Mouse (Mus musculus) CH12.LX (cell line): ENCODE measurements at regions not wholly inside any gene's neighbourhood (a gene's known extent, or its start where the extent isn't known, plus 50 kb on each side); places are given as distances from the start of the nearest gene placed in this dataset.

ENCODE experiments used
- DNase-seq: peaks from one replicate; pipeline ENCODE4 v3.0.0-alpha.2; 2013; ENCODE audit errors: extremely low read depth
- H3K27ac ChIP-seq: 2 replicates; pipeline ENCODE4 v1.5.1; 2012; ENCODE audit warnings: low read depth, mild to moderate bottlenecking, control low read depth, moderate library complexity; ENCODE audit not compliant: insufficient read depth
- H3K27me3 ChIP-seq: replicated peaks from 2 replicates; pipeline ENCODE3; 2012; ENCODE audit warnings: inconsistent platforms
- H3K36me3 ChIP-seq, 2 experiments: replicated peaks in 1 of 2; 2 replicates each; pipeline versions ENCODE3 to v1.6.1; 2012; ENCODE audit warnings: inconsistent platforms in 1 of 2, low read length in 1 of 2, mild to moderate bottlenecking in 1 of 2, mixed read lengths in 1 of 2, moderate library complexity in 1 of 2; ENCODE audit not compliant: control insufficient read depth in 1 of 2, insufficient read depth in 1 of 2
- H3K4me1 ChIP-seq, 2 experiments: 2 replicates each; pipeline ENCODE4 v1.6.1; 2012; ENCODE audit warnings: inconsistent platforms in 1 of 2, moderate library complexity in 1 of 2; ENCODE audit not compliant: insufficient read depth in 2 of 2, control insufficient read depth in 1 of 2
- H3K4me2 ChIP-seq: 2 replicates; pipeline ENCODE4 v1.6.1; 2012; ENCODE audit warnings: low read depth, mild to moderate bottlenecking, control low read depth; ENCODE audit not compliant: poor library complexity, insufficient read depth, severe bottlenecking
- H3K4me3 ChIP-seq, 3 experiments: fragments of 150-350 bp in 1 of 3; sonication (generic) in 1 of 3; replicated peaks in 1 of 3; 2 replicates each; pipeline versions ENCODE3 to v1.5.1; 2011 to 2012; ENCODE audit warnings: low read depth in 2 of 3, low read length in 2 of 3, mild to moderate bottlenecking in 2 of 3, moderate library complexity in 2 of 3, control low read depth in 1 of 3, improper control_type of control experiment in 1 of 3, inconsistent platforms in 1 of 3, mixed read lengths in 1 of 3; ENCODE audit not compliant: poor library complexity in 1 of 3
- H3K79me2 ChIP-seq: replicated peaks from 2 replicates; pipeline ENCODE4 v1.6.1; 2012; ENCODE audit warnings: mild to moderate bottlenecking, moderate library complexity; ENCODE audit not compliant: control insufficient read depth, poor library complexity, insufficient read depth, severe bottlenecking; ENCODE audit errors: extremely low read depth
- H3K9ac ChIP-seq: 2 replicates; pipeline ENCODE4 v1.6.1; 2012; ENCODE audit warnings: low read depth, mild to moderate bottlenecking, control low read depth, moderate library complexity; ENCODE audit not compliant: insufficient read depth
- H3K9me3 ChIP-seq: replicated peaks from 2 replicates; pipeline ENCODE3; 2012; ENCODE audit warnings: low read length, inconsistent platforms, mixed read lengths
- BHLHE40 ChIP-seq: IDR thresholded peaks from 2 replicates; pipeline ENCODE4 v1.6.1; 2011; ENCODE audit warnings: mild to moderate bottlenecking, low read depth, low read length, improper control_type of control experiment
- CTCF ChIP-seq, 2 experiments: IDR thresholded peaks in 1 of 2; conservative IDR thresholded peaks in 1 of 2; 2 replicates each; pipeline ENCODE4 v1.5.1; 2011 to 2012; ENCODE audit warnings: low read depth in 2 of 2, low read length in 2 of 2, improper control_type of control experiment in 1 of 2, inconsistent platforms in 1 of 2, mild to moderate bottlenecking in 1 of 2, moderate library complexity in 1 of 2
- EP300 ChIP-seq: IDR thresholded peaks from 2 replicates; pipeline ENCODE4 v1.6.1; 2011; ENCODE audit warnings: low read length, improper control_type of control experiment
- ETS1 ChIP-seq: conservative IDR thresholded peaks from 2 replicates; pipeline ENCODE4 v1.6.1; 2012; ENCODE audit warnings: low read depth, mild to moderate bottlenecking, inconsistent platforms, low read length, improper control_type of control experiment, moderate library complexity
- GABPA ChIP-seq: IDR thresholded peaks from 2 replicates; pipeline ENCODE4 v1.6.1; 2012; ENCODE audit warnings: low read depth, low read length, improper control_type of control experiment, inconsistent platforms; ENCODE audit not compliant: insufficient replicate concordance
- HCFC1 ChIP-seq: IDR thresholded peaks from 2 replicates; pipeline ENCODE4 v1.6.1; 2012; ENCODE audit warnings: low read depth, mild to moderate bottlenecking, inconsistent platforms, low read length, improper control_type of control experiment
- IRF4 ChIP-seq: IDR thresholded peaks from 2 replicates; pipeline ENCODE4 v1.6.1; 2014; ENCODE audit warnings: low read depth, mild to moderate bottlenecking, inconsistent platforms, low read length, improper control_type of control experiment
- KAT2A ChIP-seq: IDR thresholded peaks from 2 replicates; pipeline ENCODE4 v1.6.1; 2012; ENCODE audit warnings: low read length, improper control_type of control experiment, inconsistent platforms; ENCODE audit not compliant: insufficient replicate concordance
- MAX ChIP-seq: IDR thresholded peaks from 2 replicates; pipeline ENCODE4 v1.6.1; 2011; ENCODE audit warnings: low read length, improper control_type of control experiment
- MEF2A ChIP-seq: IDR thresholded peaks from 2 replicates; pipeline ENCODE4 v1.6.1; 2014; ENCODE audit warnings: low read depth, mild to moderate bottlenecking, inconsistent platforms, low read length, improper control_type of control experiment, borderline replicate concordance
- PAX5 ChIP-seq: IDR thresholded peaks from 2 replicates; pipeline ENCODE4 v1.6.1; 2012; ENCODE audit warnings: low read length, inconsistent platforms, mixed read lengths
- POLR2AphosphoS2 ChIP-seq: IDR thresholded peaks from 2 replicates; pipeline ENCODE4 v1.6.1; 2011; ENCODE audit warnings: low read depth, low read length, improper control_type of control experiment
- RCOR1 ChIP-seq: conservative IDR thresholded peaks from 2 replicates; pipeline ENCODE4 v1.6.1; 2012; ENCODE audit warnings: low read depth, mild to moderate bottlenecking, inconsistent platforms, low read length, improper control_type of control experiment
- SIN3A ChIP-seq: IDR thresholded peaks from 2 replicates; pipeline ENCODE4 v1.6.1; 2012; ENCODE audit warnings: low read length, improper control_type of control experiment, inconsistent platforms
- TBP ChIP-seq: conservative IDR thresholded peaks from 2 replicates; pipeline ENCODE4 v1.6.1; 2011; ENCODE audit warnings: low read depth, low read length, improper control_type of control experiment
- USF2 ChIP-seq: conservative IDR thresholded peaks from 2 replicates; pipeline ENCODE4 v1.6.1; 2011; ENCODE audit warnings: low read depth, low read length, improper control_type of control experiment
- ZC3H11A ChIP-seq: IDR thresholded peaks from 2 replicates; pipeline ENCODE4 v1.6.1; 2012; ENCODE audit warnings: low read depth, mild to moderate bottlenecking, inconsistent platforms, low read length, improper control_type of control experiment
- ZKSCAN1 ChIP-seq: IDR thresholded peaks from 2 replicates; pipeline ENCODE4 v1.6.1; 2012; ENCODE audit warnings: low read depth, inconsistent platforms, low read length, improper control_type of control experiment, borderline replicate concordance
- ZNF384 ChIP-seq: IDR thresholded peaks from 2 replicates; pipeline ENCODE4 v1.6.1; 2012; ENCODE audit warnings: low read depth, low read length, improper control_type of control experiment, inconsistent platforms
- dilution Hi-C: fragments of 300-500 bp; cut with MboI; formaldehyde crosslinking; loops from 2 replicates; pipeline ENCODE4 v1.14.3; 2020; ENCODE audit warnings: low sequenced_read_pairs; ENCODE audit not compliant: extremely low pct_unique_long_range_greater_than_20kb, extremely low pct_ligation_motif_present
- in situ Hi-C: fragments of 300-500 bp; cut with MboI; formaldehyde crosslinking; loops from 3 replicates; pipeline ENCODE4 v1.14.3; 2019; ENCODE audit warnings: low sequenced_read_pairs, low pct_ligation_motif_present, low pct_unique_long_range_greater_than_20kb, mixed read lengths

DNA sequence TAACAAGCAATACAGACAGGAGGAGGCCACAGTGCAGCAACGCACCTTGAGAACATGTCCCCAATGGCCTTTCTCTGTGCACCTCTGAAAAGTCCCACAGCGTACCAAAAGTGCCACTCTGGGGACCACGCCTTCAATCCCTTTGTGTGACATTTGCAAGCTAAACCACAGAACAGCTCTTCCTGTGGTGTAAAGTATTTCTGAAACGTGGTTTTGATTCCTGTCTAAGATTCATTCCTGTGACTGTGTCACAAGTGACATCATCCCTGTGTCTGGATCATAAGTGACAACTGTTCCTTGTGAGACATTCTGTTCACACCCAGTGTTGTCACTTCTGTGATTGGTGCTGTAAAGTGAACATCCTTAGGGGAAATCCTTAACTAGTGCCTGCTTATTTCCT is 251.6 kb upstream of the Bmper start (continued):
- TF ChIP-seq GABPA = no peak
- TF ChIP-seq SIN3A = peak; percentile 26; the same call in 1 of the 2 replicates
- peak; percentile 55; the same call in 1 of the 2 replicates for TF ChIP-seq EP300
- TF ChIP-seq, all 38 proteins: peak for 13

- no peaks in the 10 kb centered on the region for H3K9me3 ChIP-seq
- in situ Hi-C loops = no loop called here
- H3K4me2 ChIP-seq = no peak overlapping the region
- no peak overlapping the region for H3K4me3 ChIP-seq
- H3K36me3 ChIP-seq = no peaks in the 10 kb centered on the region
- TF ChIP-seq POLR2AphosphoS2 (no peak), RCOR1 (no peak), KAT2A (no peak), MEF2A (no peak), CTCF (conservative IDR thresholded peaks at IDR 0.05 in 1 of 2, IDR thresholded peaks at IDR 0.05 in 1 of 2; ENCODE audit: low read depth in 2 of 2, low read length in 2 of 2) (no peak), ZC3H11A (no peak), USF2 (no peak)
- H3K27me3 ChIP-seq = peaks cover 1% of the 10 kb centered on the region
- no peak overlapping the region for H3K9ac ChIP-seq
- H3K4me1 ChIP-seq = peaks cover 4 to 19% of the 10 kb centered on the region in 2 experiments; a peak in 3 of 4 replicates
- DNase-seq = no peak
- no peak overlapping the region for H3K27ac ChIP-seq
- dilution Hi-C loops = no loop called here
- H3K79me2 ChIP-seq = no peaks in the 10 kb centered on the region
Measured at GRCm38 (mm10) chr9:22976748-22977147, 246.1 kb upstream of the Bmper start.

DNA sequence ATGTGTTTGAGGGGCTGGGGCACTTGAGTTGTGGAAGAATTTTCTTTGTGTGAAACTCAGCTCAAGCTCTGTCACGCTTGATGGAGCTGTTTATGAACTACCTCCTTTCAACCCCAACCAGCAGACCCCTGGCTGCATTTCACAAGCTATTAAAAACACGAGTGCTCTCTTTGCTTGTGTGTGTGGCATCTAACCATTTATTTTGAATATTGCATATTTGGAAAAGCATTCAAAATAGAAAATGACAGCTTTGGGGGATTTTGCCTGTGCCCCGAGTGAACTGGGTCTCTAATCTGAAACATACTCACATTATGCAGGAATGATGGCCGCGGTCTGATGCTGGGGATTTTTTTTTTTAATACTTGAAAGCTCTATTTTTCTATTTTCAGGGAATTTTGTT is 243.2 kb upstream of the Bmper start:
- no peaks in the 10 kb centered on the region for H3K79me2 ChIP-seq

More for the DNA sequence above, 243.2 kb upstream of the Bmper start:
- H3K9ac ChIP-seq = no peak overlapping the region
- TF ChIP-seq TBP (no peak), MEF2A (peak; percentile 86), ZNF384 (peak; percentile 40; the same call in 1 of the 2 replicates), USF2 (no peak), MAX (no peak), POLR2AphosphoS2 (no peak), ZKSCAN1 (no peak), HCFC1 (no peak), PAX5 (no peak), BHLHE40 (peak; percentile 49), CTCF (conservative IDR thresholded peaks at IDR 0.05 in 1 of 2, IDR thresholded peaks at IDR 0.05 in 1 of 2; ENCODE audit: low read depth in 2 of 2, low read length in 2 of 2) (no peak), IRF4 (no peak), ETS1 (peak; percentile 43; the same call in 1 of the 2 replicates)
- peak overlapping the region; percentile 29; the same call in 1 of the 2 replicates for H3K4me2 ChIP-seq
- peaks cover 1% of the 10 kb centered on the region for H3K27me3 ChIP-seq
- H3K27ac ChIP-seq = no peak overlapping the region
- H3K4me3 ChIP-seq = no peak overlapping the region
- H3K36me3 ChIP-seq = no peaks in the 10 kb centered on the region
- H3K9me3 ChIP-seq = no peaks in the 10 kb centered on the region
- peaks cover 4 to 17% of the 10 kb centered on the region in 2 experiments; a peak in 3 of 4 replicates for H3K4me1 ChIP-seq
- dilution Hi-C loops = no loop called here
- DNase-seq = peak; percentile 33
- in situ Hi-C loops = no loop called here
